Mouse (Mus musculus) B cell, adult 62 days (primary cell): ENCODE results near the gene Pnliprp1. TPM values are rescaled to one million over a fixed set of nuclear protein-coding genes. Genes with fewer than 3 reads are reported as not detected.

Experiments used
- total RNA-seq: library from RNA; stranded (reverse); gene quantifications from 4 replicates; pipeline ENCODE4 v1.2.4, GENCODE M21; 2023

The Pnliprp1 gene
- total RNA-seq, result not detected in 4 replicates

GRCm38 (mm10) chr19:58728445-58729031 lies at the start of gene Pnliprp1:
TSS of gene Pnliprp1 (plus strand) at chr19:58728887.

GRCm38 (mm10) chr19:58759423-58759822 lies 30.7 kb downstream of the Pnliprp1 start, which contains the start of gene Pnliprp2:
TSS of gene Pnliprp2 (plus strand) at chr19:58759719.

Other genes with a start within 250 kb of the Pnliprp1 start
- gene Ccdc172, start 216.9 kb upstream of the Pnliprp1 start, total RNA-seq, result not detected in 4 replicates
- 0.52 to 0.89 TPM (median 0.63 TPM) in 3 of 4 replicates, not detected in the other for gene Pnlip, start 76.4 kb upstream of the Pnliprp1 start, total RNA-seq
- gene Pnliprp2, start 30.8 kb downstream of the Pnliprp1 start, total RNA-seq, result 0.36 TPM in 1 of 4 replicates, not detected in the others
- gene 1700019N19Rik, start 65.6 kb downstream of the Pnliprp1 start, total RNA-seq, result not detected in 4 replicates
- gene Eno4, start 214.5 kb downstream of the Pnliprp1 start, total RNA-seq, result not detected in 4 replicates
- gene Hspa12a, start 214.8 kb downstream of the Pnliprp1 start, total RNA-seq, result 3.9 to 5.1 TPM (median 4.6 TPM) in 4 replicates